Mouse (Mus musculus): ENCODE data around the gene Mepce. TPM values are rescaled to one million over a fixed set of nuclear protein-coding genes. Genes with fewer than 3 reads are reported as not detected.

The Mepce gene
- polyA plus RNA-seq (2012): 186 TPM in 2 replicates

DNA sequence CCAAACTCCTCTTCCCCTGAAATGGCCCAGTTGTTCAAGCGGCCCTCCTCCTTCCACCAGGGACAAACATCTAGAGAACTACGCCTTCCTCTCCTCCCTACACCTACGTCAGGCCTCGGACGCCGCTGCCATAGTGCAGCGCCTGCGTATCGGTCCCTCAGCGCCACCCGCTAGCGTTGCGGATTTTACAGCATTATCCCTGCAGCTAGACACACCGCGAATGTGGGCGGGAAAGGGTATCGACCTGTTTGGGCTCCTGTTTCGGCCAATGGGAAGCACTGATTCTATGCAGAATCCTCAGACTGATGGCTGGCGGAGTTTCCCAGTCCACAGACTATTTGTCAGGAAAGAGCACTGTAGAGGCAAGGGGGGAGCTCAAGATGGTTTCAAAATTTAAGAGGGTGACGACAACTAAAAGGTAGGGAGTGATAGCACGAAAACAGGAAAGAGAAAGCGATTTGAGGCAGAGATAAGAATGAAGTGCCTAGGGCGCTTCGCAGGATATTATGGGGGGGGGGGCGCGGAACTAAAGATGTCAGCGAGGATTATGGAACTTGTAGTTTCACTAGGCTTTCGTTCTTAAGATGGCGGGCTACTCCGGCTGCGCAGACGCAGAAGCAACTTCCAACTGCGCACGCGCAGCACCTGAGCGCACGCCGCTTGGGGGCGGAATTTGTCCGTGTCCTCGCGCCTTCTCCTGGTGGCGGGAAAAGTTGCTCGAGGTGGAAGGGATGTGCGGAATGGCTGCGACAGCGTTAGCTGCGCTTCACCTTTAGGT lies at the start of gene Mepce, which contains the start of gene Zcwpw1:
TSS of gene Mepce (minus strand) at position 505 of the 778 bp plus-strand sequence.
TSS of gene Zcwpw1 (plus strand) at position 648 of the 778 bp plus-strand sequence.

DNA sequence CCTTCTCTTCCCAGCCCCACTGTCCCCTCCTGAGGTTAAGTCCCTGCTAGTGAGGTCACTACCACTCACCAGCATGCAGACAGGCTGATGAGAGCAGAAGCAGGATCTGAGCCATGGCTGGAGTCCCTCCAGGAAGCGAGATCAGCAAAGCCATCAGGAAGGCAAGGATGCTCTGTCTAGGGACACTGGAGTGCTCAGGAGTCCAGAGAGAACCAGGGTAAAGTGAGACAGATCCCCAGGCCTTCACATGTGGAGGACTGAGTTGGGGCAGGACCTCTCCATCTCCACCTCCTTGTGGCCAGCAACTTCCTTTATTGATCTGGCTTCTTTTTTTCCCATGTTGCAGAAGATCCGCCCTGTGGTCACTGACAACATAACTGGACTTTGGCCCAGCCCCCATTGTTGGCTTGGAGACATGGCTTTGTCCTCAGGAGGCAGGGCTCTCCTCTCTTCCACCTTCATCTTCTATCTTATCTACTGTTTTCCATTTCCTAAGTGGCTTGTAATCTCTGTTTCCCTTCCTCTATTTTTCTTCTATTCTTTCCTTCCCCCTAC lies 48.6 kb upstream of the Mepce start, which contains the start of gene Pilra:
TSS of gene Pilra (minus strand) at position 316 of the 555 bp plus-strand sequence.

GRCm38 (mm10) chr5:137778635-137779034 lies 8.8 kb downstream of the Mepce start, which contains the start of gene Ppp1r35:
TSS of gene Ppp1r35 (plus strand) at chr5:137778849.

GRCm38 (mm10) chr5:137745214-137746171 lies 42.0 kb downstream of the Mepce start, which contains the start of gene Tsc22d4:
TSS of gene Tsc22d4 (plus strand) at chr5:137745730.

GRCm38 (mm10) chr5:137741023-137741931 lies 46.2 kb downstream of the Mepce start, which contains the start of gene Nyap1:
TSS of gene Nyap1 (minus strand) at chr5:137741607.

Other genes starting within 250 kb of the Mepce start
- not detected in 2 replicates for gene Actl6b, start 234.1 kb downstream of the Mepce start, polyA plus RNA-seq (2012)
- gene Tfr2, start 217.8 kb downstream of the Mepce start, polyA plus RNA-seq (2012): 55.7 and 82.0 TPM in 2 replicates
- gene Mospd3, start 186.6 kb downstream of the Mepce start, polyA plus RNA-seq (2012): 827 and 993 TPM in 2 replicates
- 0.17 and 0.50 TPM in 2 replicates for gene Pcolce, start 173.9 kb downstream of the Mepce start, polyA plus RNA-seq (2012)
- gene Fbxo24, start 158.7 kb downstream of the Mepce start, polyA plus RNA-seq (2012): 0.11 TPM in 1 of 2 replicates, not detected in the other
- 245 and 269 TPM in 2 replicates for gene Lrch4, start 158.5 kb downstream of the Mepce start, polyA plus RNA-seq (2012)
- 18.6 and 26.8 TPM in 2 replicates for gene Gm20605, start 158.5 kb downstream of the Mepce start, polyA plus RNA-seq (2012)
- gene Sap25, start 146.3 kb downstream of the Mepce start, polyA plus RNA-seq (2012): 86.6 and 124 TPM in 2 replicates
- gene Irs3, start 141.9 kb downstream of the Mepce start, polyA plus RNA-seq (2012): 0.06 TPM in 1 of 2 replicates, not detected in the other
- 37.4 and 40.4 TPM in 2 replicates for gene Agfg2, start 102.9 kb downstream of the Mepce start, polyA plus RNA-seq (2012)
- gene Nyap1, start 46.0 kb downstream of the Mepce start, polyA plus RNA-seq (2012): 1.3 and 1.8 TPM in 2 replicates
- gene Tsc22d4, start 41.9 kb downstream of the Mepce start, polyA plus RNA-seq (2012): 412 and 464 TPM in 2 replicates
- gene Ppp1r35, start 8.8 kb downstream of the Mepce start, polyA plus RNA-seq (2012): 120 and 122 TPM in 2 replicates
- gene Zcwpw1, start 143 bp upstream of the Mepce start, polyA plus RNA-seq (2012): 1.2 and 2.1 TPM in 2 replicates
- 1.6 and 2.4 TPM in 2 replicates for gene Pilra, start 48.6 kb upstream of the Mepce start, polyA plus RNA-seq (2012)
- gene Pilrb1, start 70.5 kb upstream of the Mepce start, polyA plus RNA-seq (2012): 0.87 and 0.90 TPM in 2 replicates
- 1.6 and 1.9 TPM in 2 replicates for gene Pilrb2, start 84.2 kb upstream of the Mepce start, polyA plus RNA-seq (2012)
- not detected in 2 replicates for gene Cyp3a13, start 134.0 kb upstream of the Mepce start, polyA plus RNA-seq (2012)
- gene Gjc3, start 175.4 kb upstream of the Mepce start, polyA plus RNA-seq (2012): not detected in 2 replicates
- gene Azgp1, start 193.9 kb upstream of the Mepce start, polyA plus RNA-seq (2012): not detected in 2 replicates
- 0.03 and 0.05 TPM in 2 replicates for gene Smok3a, start 233.6 kb upstream of the Mepce start, polyA plus RNA-seq (2012)
- gene Smok3b, start 233.8 kb upstream of the Mepce start, polyA plus RNA-seq (2012): not detected in 2 replicates

All from megakaryocyte-erythroid progenitor cell, adult 5 weeks (primary cell).